Mouse (Mus musculus) spleen, postnatal 36 days (tissue): ENCODE data around the gene Dip2b.

ENCODE experiments used
- DNase-seq, 2 experiments: peaks; one replicate each; pipeline ENCODE4 v3.0.0; 2022; ENCODE audit warnings: low spot score in 2 of 2, mixed read lengths in 1 of 2

Gene Dip2b

GRCm38 (mm10) chr15:100038470-100038971 is at the start of gene Dip2b:
Gene Dip2b, plus strand, starts transcription at chr15:100038664.
- peak; percentile 91 to 92 for DNase-seq

GRCm38 (mm10) chr15:99993100-99993499 is 45.4 kb upstream of the Dip2b start:
- DNase-seq, result no peak

GRCm38 (mm10) chr15:99997114-99997804 is 41.2 kb upstream of the Dip2b start:
- DNase-seq, result no peak

- peak in 1 of 2 experiments; percentile 27 for DNase-seq
These were observed 39.1 kb upstream of the Dip2b start for GRCm38 (mm10) chr15:99999390-99999789.

- peak; percentile 43 to 56 for DNase-seq
These were observed 33.7 kb upstream of the Dip2b start for GRCm38 (mm10) chr15:100004677-100005273.

GRCm38 (mm10) chr15:100006180-100006579 is 32.3 kb upstream of the Dip2b start:
- DNase-seq, result no peak

- DNase-seq, result no peak
These were observed 20.1 kb upstream of the Dip2b start for GRCm38 (mm10) chr15:100018280-100018899.

- no peak for DNase-seq
These were observed 17.3 kb upstream of the Dip2b start for GRCm38 (mm10) chr15:100021175-100021574.

- peak; percentile 21 to 27 for DNase-seq
These were observed 15.5 kb upstream of the Dip2b start for GRCm38 (mm10) chr15:100022923-100023322.

GRCm38 (mm10) chr15:100025076-100025834 is 13.2 kb upstream of the Dip2b start:
- DNase-seq, result no peak

- DNase-seq, result no peak
These were observed 10.3 kb upstream of the Dip2b start for GRCm38 (mm10) chr15:100028133-100028532.

- DNase-seq, result no peak
These were observed 9.0 kb upstream of the Dip2b start for GRCm38 (mm10) chr15:100029497-100029896.

GRCm38 (mm10) chr15:100029900-100030299 is 8.6 kb upstream of the Dip2b start:
- DNase-seq, result no peak

GRCm38 (mm10) chr15:100032546-100032945 is 5.9 kb upstream of the Dip2b start:
- no peak for DNase-seq

GRCm38 (mm10) chr15:100039001-100039701 is 687 bp downstream of the Dip2b start:
- peak; percentile 62 to 68 for DNase-seq

GRCm38 (mm10) chr15:100040541-100041266 is 2.2 kb downstream of the Dip2b start:
- DNase-seq, result peak in 1 of 2 experiments; percentile 27

GRCm38 (mm10) chr15:100041267-100042047 is 3.0 kb downstream of the Dip2b start:
- DNase-seq, result peak; percentile 44 to 51

- DNase-seq, result no peak
These were observed 3.6 kb downstream of the Dip2b start for GRCm38 (mm10) chr15:100042048-100042400.

GRCm38 (mm10) chr15:100045576-100045975 is 7.1 kb downstream of the Dip2b start:
- DNase-seq, result no peak
